Mouse (Mus musculus) 3134 (cell line): ENCODE data around the gene Erf.

Source experiments
- DNase-seq: peaks from one replicate; pipeline ENCODE4 v3.0.0-alpha.2; 2011; ENCODE audit warnings: low spot score; ENCODE audit not compliant: insufficient read length; ENCODE audit errors: extremely low read depth

The Erf gene

GRCm38 (mm10) chr7:25250141-25250972 lies at the start of gene Erf:
Gene Erf (minus strand): TSS chr7:25250761.
- DNase-seq = peak; percentile 89

- DNase-seq = peak; percentile 87
Measured at GRCm38 (mm10) chr7:25297454-25298325, 47.1 kb upstream of the Erf start, which contains the start of gene Pafah1b3. Gene Pafah1b3 (minus strand): TSS chr7:25297986.

GRCm38 (mm10) chr7:25296945-25297453 lies 46.4 kb upstream of the Erf start:
- DNase-seq = no peak

GRCm38 (mm10) chr7:25294960-25295722 lies 44.6 kb upstream of the Erf start:
- DNase-seq = no peak

- no peak for DNase-seq
Measured at GRCm38 (mm10) chr7:25294495-25294894, 43.9 kb upstream of the Erf start.

GRCm38 (mm10) chr7:25293191-25293739 lies 42.7 kb upstream of the Erf start:
- no peak for DNase-seq

- DNase-seq = no peak
Measured at GRCm38 (mm10) chr7:25292107-25292506, 41.5 kb upstream of the Erf start.

GRCm38 (mm10) chr7:25290911-25291310 lies 40.4 kb upstream of the Erf start:
- DNase-seq = no peak

GRCm38 (mm10) chr7:25290463-25290862 lies 39.9 kb upstream of the Erf start:
- DNase-seq = no peak

GRCm38 (mm10) chr7:25289925-25290324 lies 39.4 kb upstream of the Erf start:
- DNase-seq = no peak

GRCm38 (mm10) chr7:25288721-25289120 lies 38.2 kb upstream of the Erf start:
- DNase-seq = no peak

GRCm38 (mm10) chr7:25288011-25288410 lies 37.5 kb upstream of the Erf start:
- no peak for DNase-seq

- DNase-seq = no peak
Measured at GRCm38 (mm10) chr7:25286989-25287388, 36.4 kb upstream of the Erf start.

- DNase-seq = no peak
Measured at GRCm38 (mm10) chr7:25285511-25286238, 35.1 kb upstream of the Erf start.

- no peak for DNase-seq
Measured at GRCm38 (mm10) chr7:25284766-25285165, 34.2 kb upstream of the Erf start.

GRCm38 (mm10) chr7:25284171-25284570 lies 33.6 kb upstream of the Erf start:
- no peak for DNase-seq

GRCm38 (mm10) chr7:25283637-25284036 lies 33.1 kb upstream of the Erf start:
- DNase-seq = no peak

- DNase-seq = peak; percentile 50
Measured at GRCm38 (mm10) chr7:25282731-25283211, 32.2 kb upstream of the Erf start.
